Mouse (Mus musculus) hindbrain, postnatal 0 days (tissue): ENCODE results near the gene Bmp6. TPM values are rescaled to one million over a fixed set of nuclear protein-coding genes. Genes with fewer than 3 reads are reported as not detected.

Source experiments
- ATAC-seq: fragments of 200-750 bp; cut with Nextera tagmentation; 2 replicates; pipeline ENCODE4 v1.8.0; 2017; ENCODE audit warnings: mild to moderate bottlenecking, moderate TSS enrichment, moderate library complexity
- DNase-seq: peaks from one replicate; pipeline ENCODE4 v3.0.0-alpha.2; 2015; ENCODE audit warnings: low spot score
- H3K27ac ChIP-seq: fragments of 300-500 bp; sonication (generic); 2 replicates; pipeline ENCODE4 v1.5.1; 2014; ENCODE audit warnings: mild to moderate bottlenecking
- H3K27me3 ChIP-seq: fragments of 300-500 bp; sonication (generic); 2 replicates; pipeline ENCODE4 v1.6.1; 2014; ENCODE audit warnings: low read length, mixed read lengths; ENCODE audit not compliant: insufficient read depth
- H3K36me3 ChIP-seq: fragments of 300-500 bp; sonication (generic); 2 replicates; pipeline ENCODE4 v1.6.1; 2014; ENCODE audit warnings: low read length, mixed read lengths; ENCODE audit not compliant: insufficient read depth
- H3K4me1 ChIP-seq: fragments of 300-500 bp; sonication (generic); 2 replicates; pipeline ENCODE4 v1.6.1; 2014; ENCODE audit warnings: antibody characterized with exemption, low read length, mixed read lengths; ENCODE audit not compliant: insufficient read depth
- H3K4me2 ChIP-seq: fragments of 300-500 bp; sonication (generic); 2 replicates; pipeline ENCODE4 v1.6.1; 2014; ENCODE audit warnings: low read depth, mild to moderate bottlenecking, low read length, moderate library complexity, mixed read lengths
- H3K4me3 ChIP-seq: fragments of 300-500 bp; sonication (generic); 2 replicates; pipeline ENCODE4 v1.5.1; 2014; ENCODE audit warnings: low read length
- H3K9ac ChIP-seq: fragments of 300-500 bp; sonication (generic); replicated peaks from 2 replicates; pipeline ENCODE4 v1.6.1; 2014; ENCODE audit warnings: mild to moderate bottlenecking, low read length, moderate library complexity, mixed read lengths
- H3K9me3 ChIP-seq: fragments of 300-500 bp; sonication (generic); 2 replicates; pipeline ENCODE4 v1.6.1; 2016; ENCODE audit warnings: low read length, mixed read lengths
- CTCF ChIP-seq: IDR thresholded peaks from 2 replicates; pipeline ENCODE4 v1.5.1; 2016; ENCODE audit warnings: antibody characterized with exemption, control low read depth, low read depth
- WGBS: fragments of 180-500 bp; shearing (Covaris S2); extraction: QIAGEN DNeasy Blood & Tissue Kit; methylation state at CpG from one replicate; pipeline ENCODE4 v1.1.7; 2014; 5-methylcytosine and 5-hydroxymethylcytosine counted together
- polyA plus RNA-seq: library from polyadenylated mRNA; unstranded; fragments of >200 nt; fragmentation: Nextera tagmentation; extraction: Ambion mirVana; gene quantifications from 2 replicates; pipeline ENCODE4 v1.2.1, GENCODE M21; 2015
- total RNA-seq: library from RNA; depleted of rRNA; stranded (reverse); fragments of >200 nt; gene quantifications from 2 replicates; pipeline ENCODE4 v1.2.3, GENCODE M21; 2014

Gene Bmp6
- total and polyA plus RNA-seq, 2 experiments from 2014 or later: 5.2 to 20.9 TPM

GRCm38 (mm10) chr13:38537521-38537920 is 192.6 kb downstream of the Bmp6 start:
- no peaks in the 10 kb centered on the region for H3K9me3 ChIP-seq
- no peaks in the 10 kb centered on the region for H3K4me1 ChIP-seq
- H3K27me3 ChIP-seq: no peaks in the 10 kb centered on the region
- DNase-seq (no peak), ATAC-seq (no peak)
- no peak overlapping the region for H3K9ac ChIP-seq
- H3K27ac ChIP-seq: no peak overlapping the region
- no peak overlapping the region for H3K4me3 ChIP-seq
- H3K36me3 ChIP-seq: no peaks in the 10 kb centered on the region
- H3K4me2 ChIP-seq: no peak overlapping the region
- TF ChIP-seq CTCF: no peak

- no peak for ATAC-seq
- H3K9ac ChIP-seq: no peak overlapping the region
- no peak for DNase-seq
- no peaks in the 10 kb centered on the region for H3K4me1 ChIP-seq
- H3K4me2 ChIP-seq: no peak overlapping the region
- H3K36me3 ChIP-seq: no peaks in the 10 kb centered on the region
- no peak overlapping the region for H3K27ac ChIP-seq
- H3K9me3 ChIP-seq: no peaks in the 10 kb centered on the region
- TF ChIP-seq CTCF: no peak
- 90% methylated on average over 7 of the region's 7 CpGs for WGBS
- no peaks in the 10 kb centered on the region for H3K27me3 ChIP-seq
- H3K4me3 ChIP-seq: no peak overlapping the region
Measured at GRCm38 (mm10) chr13:38539192-38539900, 194.4 kb downstream of the Bmp6 start.

GRCm38 (mm10) chr13:38543455-38544125 is 198.7 kb downstream of the Bmp6 start:
- H3K9ac ChIP-seq: no peak overlapping the region
- no peak overlapping the region for H3K27ac ChIP-seq
- no peaks in the 10 kb centered on the region for H3K36me3 ChIP-seq
- DNase-seq: peak; percentile 23
- no peaks in the 10 kb centered on the region for H3K27me3 ChIP-seq
- ATAC-seq: peak; percentile 51; the same call in 1 of the 2 replicates
- H3K9me3 ChIP-seq: no peaks in the 10 kb centered on the region
- TF ChIP-seq CTCF: no peak
- 62% methylated on average over 8 of the region's 8 CpGs for whole genome bisulfite sequencing
- H3K4me3 ChIP-seq: no peak overlapping the region
- no peaks in the 10 kb centered on the region for H3K4me1 ChIP-seq
- no peak overlapping the region for H3K4me2 ChIP-seq

GRCm38 (mm10) chr13:38544769-38545445 is 200.0 kb downstream of the Bmp6 start:
- Histone ChIP-seq H3K9me3 (no peaks in the 10 kb centered on the region), H3K27me3 (no peaks in the 10 kb centered on the region), H3K36me3 (no peaks in the 10 kb centered on the region), H3K4me1 (no peaks in the 10 kb centered on the region), H3K9ac (no peak overlapping the region), H3K4me3 (no peak overlapping the region), H3K27ac (no peak overlapping the region), H3K4me2 (no peak overlapping the region)
- ATAC-seq (no peak), DNase-seq (no peak)
- 86% methylated on average over 8 of the region's 8 CpGs for WGBS
- TF ChIP-seq CTCF: no peak

GRCm38 (mm10) chr13:38545460-38545859 is 200.6 kb downstream of the Bmp6 start:
- no peak overlapping the region for H3K4me3 ChIP-seq
- H3K4me2 ChIP-seq: no peak overlapping the region
- ATAC-seq (no peak), DNase-seq (no peak)
- no peak overlapping the region for H3K27ac ChIP-seq
- H3K27me3 ChIP-seq: no peaks in the 10 kb centered on the region
- H3K9ac ChIP-seq: no peak overlapping the region
- H3K36me3 ChIP-seq: no peaks in the 10 kb centered on the region
- no peaks in the 10 kb centered on the region for H3K4me1 ChIP-seq
- 69% methylated on average over 3 of the region's 3 CpGs for WGBS
- H3K9me3 ChIP-seq: no peaks in the 10 kb centered on the region
- TF ChIP-seq CTCF: no peak

- WGBS: 93% methylated on average over 4 of the region's 4 CpGs
- ATAC-seq: no peak
- H3K36me3 ChIP-seq: no peaks in the 10 kb centered on the region
Measured at GRCm38 (mm10) chr13:38546754-38547153, 201.8 kb downstream of the Bmp6 start.

More at GRCm38 (mm10) chr13:38546754-38547153, 201.8 kb downstream of the Bmp6 start:
- H3K27ac ChIP-seq: no peak overlapping the region
- no peaks in the 10 kb centered on the region for H3K4me1 ChIP-seq
- no peak for TF ChIP-seq CTCF
- H3K4me2 ChIP-seq: no peak overlapping the region
- H3K4me3 ChIP-seq: no peak overlapping the region
- no peaks in the 10 kb centered on the region for H3K27me3 ChIP-seq
- DNase-seq: no peak
- no peaks in the 10 kb centered on the region for H3K9me3 ChIP-seq
- H3K9ac ChIP-seq: no peak overlapping the region
